Mouse (Mus musculus) embryonic fibroblast, embryonic 13.5 days (primary cell): ENCODE results near the gene Tmco4.

ENCODE experiments used
- CTCF ChIP-seq: IDR thresholded peaks from 2 replicates; pipeline ENCODE4 v1.5.1; 2011; ENCODE audit warnings: mild to moderate bottlenecking, control low read depth, low read length, moderate library complexity, borderline replicate concordance; ENCODE audit not compliant: insufficient read depth
- POLR2A ChIP-seq: IDR thresholded peaks from 2 replicates; pipeline ENCODE4 v1.6.1; 2011; ENCODE audit warnings: low read depth, mild to moderate bottlenecking, control low read depth, low read length, moderate library complexity

- no peak for TF ChIP-seq CTCF
- TF ChIP-seq POLR2A: no peak
Observed at GRCm38 (mm10) chr4:138969736-138970135, 3.0 kb upstream of the Tmco4 start.
